Mouse (Mus musculus): Measurements from ENCODE around the gene Tom1l1. TPM values are rescaled to one million over a fixed set of nuclear protein-coding genes. Genes with fewer than 3 reads are reported as not detected.
"Not testable (repeated sequence)": the region's sequence is repeated elsewhere in the genome, so short reads cannot be mapped to it uniquely, and the experiment has no call there.

The Tom1l1 gene
- 28.7 and 31.2 TPM in 2 replicates for polyA plus RNA-seq (2015; fragmentation: Nextera tagmentation; extraction: Ambion mirVana)

- WGBS = 5% methylated on average over 47 of the region's 47 CpGs
- no peaks in the 10 kb centered on the region for H3K27me3 ChIP-seq (ENCODE audit: control insufficient read depth, insufficient read depth, low read length)
- peak within 1 kb of the TSS; percentile 97 for H3K4me2 ChIP-seq (ENCODE audit: low read depth, low read length)
- H3K4me3 ChIP-seq (ENCODE audit: low read length) = peak within 1 kb of the TSS; percentile 72
- no peaks in the 10 kb centered on the region for H3K9me3 ChIP-seq (replicated peaks; ENCODE audit: control insufficient read depth, low read length)
- 0 out of 2 replicates have a peak, but pooled peaks cover 5% of the 10 kb centered on the region for H3K36me3 ChIP-seq (ENCODE audit: control insufficient read depth, insufficient read depth)
- peak; percentile 90 for ATAC-seq (replicated peaks; ENCODE audit: extremely low read depth, insufficient read depth, low FRiP score)
- peak within 1 kb of the TSS; percentile 78 for H3K9ac ChIP-seq (ENCODE audit: low read length)
- peak within 1 kb of the TSS; percentile 20; the same call in 1 of the 2 replicates for H3K27ac ChIP-seq (ENCODE audit: low read length)
- peaks cover 10% of the 10 kb centered on the region for H3K4me1 ChIP-seq (ENCODE audit: control insufficient read depth, insufficient read depth, low read length)
Measured at GRCm38 (mm10) chr11:90687460-90688416, at the start of gene Tom1l1. Tom1l1 (minus strand) TSS chr11:90688366.

- WGBS = 66% methylated on average over 4 of the region's 4 CpGs
- Histone ChIP-seq H3K36me3 (ENCODE audit: control insufficient read depth, insufficient read depth) (no peaks in the 10 kb centered on the region), H3K4me1 (ENCODE audit: control insufficient read depth, insufficient read depth, low read length) (peaks cover 5% of the 10 kb centered on the region; the same call in 1 of the 2 replicates), H3K27ac (ENCODE audit: low read length) (no peak overlapping the region), H3K4me2 (ENCODE audit: low read depth, low read length) (no peak overlapping the region), H3K4me3 (ENCODE audit: low read length) (no peak overlapping the region), H3K9me3 (replicated peaks; ENCODE audit: control insufficient read depth, low read length) (no peaks in the 10 kb centered on the region), H3K27me3 (ENCODE audit: control insufficient read depth, insufficient read depth, low read length) (no peaks in the 10 kb centered on the region), H3K9ac (ENCODE audit: low read length) (no peak overlapping the region)
- ATAC-seq (replicated peaks; ENCODE audit: extremely low read depth, insufficient read depth, low FRiP score) = no peak
Measured at GRCm38 (mm10) chr11:90733575-90733974, 45.4 kb upstream of the Tom1l1 start.

GRCm38 (mm10) chr11:90727354-90728125 lies 39.4 kb upstream of the Tom1l1 start:
- H3K4me2 ChIP-seq (ENCODE audit: low read depth, low read length) = peak overlapping the region; percentile 17
- H3K9me3 ChIP-seq (replicated peaks; ENCODE audit: control insufficient read depth, low read length) = no peaks in the 10 kb centered on the region
- peaks cover 9% of the 10 kb centered on the region for H3K4me1 ChIP-seq (ENCODE audit: control insufficient read depth, insufficient read depth, low read length)
- no peak for ATAC-seq (replicated peaks; ENCODE audit: extremely low read depth, insufficient read depth, low FRiP score)
- H3K36me3 ChIP-seq (ENCODE audit: control insufficient read depth, insufficient read depth) = no peaks in the 10 kb centered on the region
- no peak overlapping the region for H3K9ac ChIP-seq (ENCODE audit: low read length)
- no peak overlapping the region for H3K4me3 ChIP-seq (ENCODE audit: low read length)
- no peaks in the 10 kb centered on the region for H3K27me3 ChIP-seq (ENCODE audit: control insufficient read depth, insufficient read depth, low read length)
- no peak overlapping the region for H3K27ac ChIP-seq (ENCODE audit: low read length)
- WGBS = 26% methylated on average over 10 of the region's 10 CpGs

- Histone ChIP-seq H3K9ac (ENCODE audit: low read length) (no peak overlapping the region), H3K27ac (ENCODE audit: low read length) (no peak overlapping the region), H3K27me3 (ENCODE audit: control insufficient read depth, insufficient read depth, low read length) (no peaks in the 10 kb centered on the region), H3K9me3 (replicated peaks; ENCODE audit: control insufficient read depth, low read length) (no peaks in the 10 kb centered on the region), H3K4me2 (ENCODE audit: low read depth, low read length) (peak overlapping the region; percentile 17; the same call in 1 of the 2 replicates), H3K36me3 (ENCODE audit: control insufficient read depth, insufficient read depth) (no peaks in the 10 kb centered on the region), H3K4me3 (ENCODE audit: low read length) (no peak overlapping the region), H3K4me1 (ENCODE audit: control insufficient read depth, insufficient read depth, low read length) (peaks cover 9% of the 10 kb centered on the region)
- 54% methylated on average over 10 of the region's 10 CpGs for WGBS
- peak; percentile 45; the same call in 1 of the 2 replicates for ATAC-seq (replicated peaks; ENCODE audit: extremely low read depth, insufficient read depth, low FRiP score)
Measured at GRCm38 (mm10) chr11:90726730-90727129, 38.6 kb upstream of the Tom1l1 start.

DNA sequence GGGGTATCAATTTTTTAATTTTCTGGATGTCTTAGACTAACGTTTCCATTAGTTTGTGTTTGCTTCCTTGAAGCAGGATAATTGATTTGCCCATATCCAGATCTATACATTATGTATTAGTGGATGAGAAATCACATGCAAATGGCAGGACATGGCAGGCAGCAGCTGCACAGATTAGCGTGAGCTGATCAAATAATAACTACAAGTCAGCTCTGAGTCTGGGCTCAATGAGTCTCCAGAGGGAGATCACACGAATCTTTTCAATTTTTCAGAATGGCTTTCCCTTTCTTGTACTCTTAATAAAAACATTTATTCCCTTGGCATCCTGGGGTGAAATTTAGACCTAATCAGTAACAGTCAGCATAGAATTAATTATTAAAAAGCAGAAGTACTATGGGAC lies 34.1 kb upstream of the Tom1l1 start:
- Histone ChIP-seq H3K4me3 (ENCODE audit: low read length) (no peak overlapping the region), H3K27ac (ENCODE audit: low read length) (no peak overlapping the region), H3K4me1 (ENCODE audit: control insufficient read depth, insufficient read depth, low read length) (no peaks in the 10 kb centered on the region; the same call in 1 of the 2 replicates), H3K9ac (ENCODE audit: low read length) (no peak overlapping the region), H3K4me2 (ENCODE audit: low read depth, low read length) (no peak overlapping the region), H3K9me3 (replicated peaks; ENCODE audit: control insufficient read depth, low read length) (no peaks in the 10 kb centered on the region), H3K27me3 (ENCODE audit: control insufficient read depth, insufficient read depth, low read length) (no peaks in the 10 kb centered on the region), H3K36me3 (ENCODE audit: control insufficient read depth, insufficient read depth) (no peaks in the 10 kb centered on the region)
- ATAC-seq (replicated peaks; ENCODE audit: extremely low read depth, insufficient read depth, low FRiP score) = no peak
- 75% methylated on average over 3 of the region's 3 CpGs for WGBS

DNA sequence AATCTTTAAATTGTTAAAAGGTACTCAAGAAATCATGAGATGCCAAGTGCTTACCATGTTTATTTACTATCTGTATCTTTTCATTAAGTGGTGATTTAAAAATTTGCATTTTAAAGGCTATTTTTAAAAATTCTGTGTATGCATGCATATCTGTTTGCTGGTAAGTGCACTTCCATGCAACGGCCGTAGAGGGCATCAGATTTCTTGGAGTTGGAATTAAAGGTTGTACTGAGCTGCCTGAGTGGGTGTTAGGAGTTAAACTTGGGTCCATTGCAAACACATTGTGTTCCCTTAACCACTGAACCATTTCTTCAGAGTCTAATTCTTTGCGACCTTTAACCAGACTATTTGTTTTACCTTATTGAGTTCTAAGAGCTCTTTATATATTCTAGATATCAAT lies 29.6 kb upstream of the Tom1l1 start:
- no peaks in the 10 kb centered on the region for H3K36me3 ChIP-seq (ENCODE audit: control insufficient read depth, insufficient read depth)
- ATAC-seq (replicated peaks; ENCODE audit: extremely low read depth, insufficient read depth, low FRiP score) = no peak
- no peak overlapping the region for H3K4me3 ChIP-seq (ENCODE audit: low read length)
- no peaks in the 10 kb centered on the region for H3K9me3 ChIP-seq (replicated peaks; ENCODE audit: control insufficient read depth, low read length)
- H3K27ac ChIP-seq (ENCODE audit: low read length) = no peak overlapping the region
- no peak overlapping the region for H3K9ac ChIP-seq (ENCODE audit: low read length)
- WGBS = 80% methylated on average over 3 of the region's 3 CpGs
- H3K27me3 ChIP-seq (ENCODE audit: control insufficient read depth, insufficient read depth, low read length) = no peaks in the 10 kb centered on the region
- H3K4me1 ChIP-seq (ENCODE audit: control insufficient read depth, insufficient read depth, low read length) = no peaks in the 10 kb centered on the region
- H3K4me2 ChIP-seq (ENCODE audit: low read depth, low read length) = no peak overlapping the region

DNA sequence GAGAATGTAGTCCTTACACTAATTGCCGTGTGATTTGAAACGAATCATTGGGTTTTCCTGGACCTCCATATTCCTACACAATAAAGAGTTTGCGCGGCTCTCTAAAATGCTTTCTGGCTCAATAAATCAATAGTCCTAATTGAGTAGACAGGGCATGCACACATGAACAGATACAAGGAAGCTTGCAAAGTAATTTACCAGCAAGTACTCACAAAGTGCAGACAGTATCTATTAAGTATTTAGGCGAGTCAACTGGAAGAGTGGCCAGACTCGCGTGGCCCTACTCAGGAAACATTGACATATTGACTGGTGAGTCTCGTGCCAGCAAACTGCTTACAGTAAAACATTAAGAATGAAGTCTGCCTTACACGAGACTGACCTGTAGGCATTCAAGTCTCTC lies 23.4 kb upstream of the Tom1l1 start:
- WGBS = 81% methylated on average over 9 of the region's 9 CpGs
- H3K9ac ChIP-seq (ENCODE audit: low read length) = no peak overlapping the region
- H3K9me3 ChIP-seq (replicated peaks; ENCODE audit: control insufficient read depth, low read length) = no peaks in the 10 kb centered on the region
- H3K4me2 ChIP-seq (ENCODE audit: low read depth, low read length) = no peak overlapping the region
- no peak overlapping the region for H3K4me3 ChIP-seq (ENCODE audit: low read length)
- no peak overlapping the region for H3K27ac ChIP-seq (ENCODE audit: low read length)
- H3K36me3 ChIP-seq (ENCODE audit: control insufficient read depth, insufficient read depth) = no peaks in the 10 kb centered on the region
- no peaks in the 10 kb centered on the region for H3K27me3 ChIP-seq (ENCODE audit: control insufficient read depth, insufficient read depth, low read length)
- no peak for ATAC-seq (replicated peaks; ENCODE audit: extremely low read depth, insufficient read depth, low FRiP score)
- H3K4me1 ChIP-seq (ENCODE audit: control insufficient read depth, insufficient read depth, low read length) = no peaks in the 10 kb centered on the region

GRCm38 (mm10) chr11:90707134-90707533 lies 19.0 kb upstream of the Tom1l1 start:
- H3K4me3 ChIP-seq (ENCODE audit: low read length); H3K27ac ChIP-seq (ENCODE audit: low read length); H3K4me1 ChIP-seq (ENCODE audit: control insufficient read depth, insufficient read depth, low read length); H3K36me3 ChIP-seq (ENCODE audit: control insufficient read depth, insufficient read depth); H3K4me2 ChIP-seq (ENCODE audit: low read depth, low read length); H3K9me3 ChIP-seq (replicated peaks; ENCODE audit: control insufficient read depth, low read length); ATAC-seq (replicated peaks; ENCODE audit: extremely low read depth, insufficient read depth, low FRiP score); H3K27me3 ChIP-seq (ENCODE audit: control insufficient read depth, insufficient read depth, low read length); H3K9ac ChIP-seq (ENCODE audit: low read length): not testable (repeated sequence)
- 92% methylated on average over 1 of the region's 1 CpGs for WGBS
